Mouse (Mus musculus): ENCODE results near the gene Clca3b. TPM values are rescaled to one million over a fixed set of nuclear protein-coding genes. Genes with fewer than 3 reads are reported as not detected.
A peak's percentile ranks its signal among the peaks of the same experiment; 100 is the strongest.
"Not testable (repeated sequence)": the region's sequence is repeated elsewhere in the genome, so short reads cannot be mapped to it uniquely, and the experiment has no call there.

Clca3b gene
- total RNA-seq (2021) = not detected
- long read RNA-seq, experiment 1 = 0 reads
- long read RNA-seq, experiment 2 = 0 reads

DNA sequence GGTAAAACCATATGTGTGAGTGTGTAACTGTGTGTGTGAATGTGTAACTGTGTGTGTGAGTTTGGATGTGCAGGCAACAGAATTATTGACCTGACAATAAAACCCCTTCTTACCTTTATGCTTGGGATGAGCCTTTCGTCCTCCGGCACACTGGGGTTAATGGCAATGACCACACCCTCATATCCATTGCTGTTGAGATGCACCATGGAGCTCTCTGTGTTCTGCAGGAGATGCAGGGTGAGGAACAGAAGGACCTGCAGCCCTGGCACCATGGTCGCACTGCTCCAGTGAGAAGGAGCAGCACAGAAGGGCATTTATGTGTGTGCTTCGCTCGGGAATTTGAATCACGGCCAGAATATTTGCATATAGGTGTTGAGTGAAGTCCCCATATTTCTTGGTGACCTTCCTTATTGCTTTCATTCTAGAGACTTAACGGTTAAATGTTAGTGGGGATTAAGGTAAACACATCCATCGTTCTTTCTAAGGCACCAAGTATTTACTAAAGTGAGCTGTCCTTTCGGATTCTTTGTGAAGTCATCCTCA, at the start of gene Clca3b:
Clca3b (minus strand) TSS at position 344 of the 543 bp plus-strand sequence.
- DNase-seq; intact Hi-C loops (cut with DNase I): not testable (repeated sequence)

DNA sequence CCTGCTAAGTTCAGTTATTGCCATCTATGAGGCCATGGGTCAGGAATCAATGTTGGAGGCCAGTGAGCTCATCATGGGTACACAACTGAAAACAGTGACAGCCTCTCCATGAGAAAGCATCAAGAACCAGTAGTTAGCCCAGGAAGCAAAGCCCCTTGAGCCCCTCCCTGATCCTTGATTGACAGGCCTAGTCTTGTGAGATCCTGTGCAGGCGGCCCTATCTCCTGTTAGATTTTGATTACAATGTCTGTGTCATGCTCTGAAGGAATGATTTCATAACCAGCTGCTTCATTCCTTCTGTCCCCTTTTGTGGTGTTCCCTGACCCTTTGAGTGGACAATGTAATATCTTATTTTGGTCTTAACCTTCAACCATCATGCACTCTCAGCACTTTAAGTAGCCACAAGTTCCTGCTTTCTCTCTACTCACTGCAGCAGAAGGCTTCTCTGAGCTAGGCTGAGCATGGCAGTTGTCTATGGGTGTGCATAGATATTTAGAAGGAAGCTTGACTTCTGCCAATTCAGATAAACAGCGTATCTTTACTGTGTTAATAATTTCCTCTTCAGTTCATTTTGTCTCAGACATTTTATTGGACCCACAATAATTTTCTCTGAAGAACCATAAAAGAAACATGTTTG, 48.0 kb upstream of the Clca3b start:
- intact Hi-C loops (cut with DNase I) = no loop called here

DNA sequence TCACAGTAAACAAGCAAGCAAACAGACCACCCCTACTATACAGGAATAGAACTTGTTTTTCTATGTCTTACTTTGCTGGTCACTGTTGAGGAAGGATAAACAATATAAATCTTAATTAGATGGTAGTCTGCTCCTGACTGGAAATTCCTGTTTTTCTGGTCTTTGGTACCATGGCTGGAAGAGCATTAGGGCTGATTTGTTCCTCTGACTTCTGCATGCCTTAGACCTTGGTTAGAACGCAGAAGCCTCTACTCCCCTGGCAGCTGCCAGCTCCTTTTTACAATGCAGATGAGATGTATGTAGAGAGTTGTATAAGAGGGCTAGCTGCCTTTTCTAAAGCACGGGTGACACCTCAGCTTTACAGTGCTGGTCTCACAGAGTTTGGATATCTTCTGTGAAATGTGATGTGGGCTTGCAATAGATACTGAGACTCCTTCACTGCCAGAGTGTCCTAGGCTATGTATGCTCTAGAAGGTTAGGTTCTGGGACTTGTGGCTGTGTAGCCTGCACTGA, 41.1 kb upstream of the Clca3b start:
- no peak for DNase-seq
- intact Hi-C loops (cut with DNase I) = no loop called here

More for the DNA sequence above, 48.0 kb upstream of the Clca3b start:
- no peak for DNase-seq

DNA sequence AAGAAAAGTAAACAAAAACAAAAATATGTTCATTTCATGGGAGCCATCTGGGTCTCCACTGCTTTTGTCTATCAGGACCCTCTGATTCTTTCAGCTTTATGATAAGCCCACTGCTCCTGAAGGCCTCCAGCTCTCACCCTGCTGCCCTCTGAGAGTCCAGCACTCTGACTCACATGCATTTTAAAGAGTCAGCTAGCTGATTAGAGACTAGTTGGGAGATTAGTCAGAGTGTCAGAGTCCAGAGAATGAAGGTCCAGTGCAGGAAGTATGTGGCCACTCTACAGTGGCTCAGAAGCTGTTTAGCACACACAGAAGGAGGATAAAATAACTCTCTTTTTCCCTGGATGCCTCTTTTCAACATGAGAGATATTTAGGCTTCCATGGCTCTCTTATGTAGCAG, 37.8 kb upstream of the Clca3b start:
- no peak for DNase-seq
- intact Hi-C loops (cut with DNase I) = no loop called here

DNA sequence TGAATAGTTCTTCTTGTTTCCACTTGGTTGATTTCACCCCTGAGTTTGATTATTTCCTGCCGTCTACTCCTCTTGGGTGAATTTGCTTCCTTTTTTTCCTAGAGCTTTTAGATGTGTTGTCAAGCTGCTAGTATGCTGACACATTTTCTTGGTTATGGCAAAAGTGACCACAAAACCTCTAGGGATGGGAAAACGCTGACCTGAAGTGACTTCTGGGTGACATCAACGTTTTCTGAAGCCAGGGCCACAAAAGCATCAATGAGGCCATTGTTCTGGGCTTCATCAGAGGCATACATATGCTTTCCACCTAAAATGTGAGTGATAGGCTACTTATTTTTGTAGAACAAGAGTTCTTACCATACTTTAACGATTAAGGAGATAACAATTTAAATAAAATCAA, 22.9 kb upstream of the Clca3b start:
- intact Hi-C loops (cut with DNase I); DNase-seq: not testable (repeated sequence)

DNA sequence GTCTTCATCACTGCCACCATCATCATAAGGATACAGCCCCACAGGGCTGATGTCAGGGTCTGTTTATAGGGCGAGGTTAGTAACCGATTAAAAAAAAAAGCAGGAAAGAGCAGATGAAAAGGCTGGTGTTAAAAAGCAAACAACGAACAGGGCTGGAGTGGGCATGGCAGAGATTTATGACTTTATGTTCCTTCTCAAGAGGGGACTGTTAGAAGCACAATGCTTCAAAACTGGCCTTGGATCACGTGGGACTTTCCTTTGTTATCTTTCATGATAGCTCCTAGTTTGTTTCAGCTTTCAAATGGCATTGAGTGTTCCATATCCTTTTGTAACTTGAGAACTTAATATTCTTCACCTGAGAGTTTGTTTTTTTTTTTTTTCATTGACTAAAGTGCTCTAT, 427 bp upstream of the Clca3b start:
- no peak for DNase-seq
- intact Hi-C loops (cut with DNase I) = no loop called here

DNA sequence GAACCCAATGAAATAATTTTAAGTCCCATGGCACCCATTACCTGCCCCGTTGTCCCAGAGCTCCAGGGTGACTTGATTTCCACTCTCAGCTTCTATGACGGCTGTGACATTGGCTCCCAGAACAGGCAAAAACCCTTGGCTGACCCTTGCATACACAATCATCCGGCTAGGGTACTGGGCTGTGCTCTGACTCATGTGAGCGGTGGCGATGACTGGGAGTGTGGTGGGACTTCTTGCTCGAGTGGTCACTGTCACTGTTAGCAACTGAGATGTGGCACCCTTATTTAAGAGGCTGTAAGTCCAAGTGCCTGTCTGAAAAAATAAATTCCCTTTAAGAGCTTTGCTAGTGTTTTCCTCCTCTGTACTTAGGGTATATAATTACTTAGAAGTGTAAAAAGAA, 21.9 kb downstream of the Clca3b start:
- DNase-seq = no peak
- intact Hi-C loops (cut with DNase I) = loop anchor here (10.0 kb wide), 2 partner anchors 198 to 308 kb away; no protein-coding TSS in a partner anchor

DNA sequence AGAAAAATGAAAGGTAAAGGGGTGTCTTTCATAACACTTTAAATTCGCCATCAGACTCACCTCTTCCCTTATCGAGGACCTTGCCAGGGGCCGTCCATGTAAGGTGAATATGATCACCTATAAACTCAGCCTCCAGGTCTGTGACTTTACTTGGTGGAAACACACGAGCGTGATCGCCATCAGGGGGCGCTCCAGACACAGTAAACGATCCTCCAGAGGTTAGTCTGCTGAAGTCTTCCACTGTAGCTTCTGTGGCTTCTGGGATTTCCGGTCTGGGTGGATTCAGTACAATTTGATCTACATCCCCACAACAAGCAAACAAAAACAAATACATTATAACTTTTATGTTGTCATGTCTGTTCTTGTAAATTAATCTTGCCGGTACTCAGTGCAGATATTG, 24.0 kb downstream of the Clca3b start:
- intact Hi-C loops (cut with DNase I) = loop anchor here (10.0 kb wide), 2 partner anchors 200 to 310 kb away; no protein-coding TSS in a partner anchor
- DNase-seq = peak; percentile 58 to 67

DNA sequence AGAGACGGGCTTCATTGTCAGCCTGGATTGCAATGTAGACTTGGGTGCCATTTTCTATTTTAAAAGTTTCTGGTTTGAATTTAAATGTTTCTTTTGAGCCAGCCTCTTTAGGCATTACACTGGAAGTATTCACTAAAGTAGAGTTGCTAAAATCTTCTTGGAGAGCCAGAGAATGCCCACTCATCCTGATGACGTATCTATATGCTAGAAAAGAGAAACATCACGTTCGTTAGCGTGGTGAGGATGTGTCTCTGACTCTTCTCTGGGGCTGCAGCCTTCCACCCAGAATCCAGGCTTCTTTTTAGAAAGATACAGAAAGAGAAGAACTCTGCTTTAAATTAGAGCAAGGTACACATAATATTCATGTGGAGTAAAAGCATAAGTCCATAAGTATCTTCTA, 25.8 kb downstream of the Clca3b start:
- intact Hi-C loops (cut with DNase I) = loop anchor here (10.0 kb wide), 2 partner anchors 201 to 311 kb away; no protein-coding TSS in a partner anchor
- no peak for DNase-seq

DNA sequence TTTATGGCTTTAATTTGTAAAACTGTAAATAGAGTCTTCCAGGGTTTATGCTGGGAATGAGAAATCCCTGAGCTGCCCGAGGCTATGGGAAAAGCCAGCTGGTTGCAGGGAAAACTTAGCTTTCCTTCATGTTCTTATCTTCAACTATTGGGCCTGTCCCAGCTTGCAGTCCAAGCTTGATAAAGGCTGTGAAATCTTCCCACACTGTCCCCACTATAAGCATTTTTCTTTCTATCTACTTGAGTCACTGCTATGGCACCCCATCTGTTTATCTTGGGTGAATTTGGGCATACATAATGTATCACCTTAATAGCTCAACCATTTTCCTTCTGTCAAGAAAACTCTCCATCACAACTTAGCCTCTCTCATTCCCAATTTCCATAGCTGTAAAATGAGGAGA, 28.5 kb downstream of the Clca3b start:
- intact Hi-C loops (cut with DNase I) = loop anchor here (10.0 kb wide), 2 partner anchors 204 to 314 kb away; no protein-coding TSS in a partner anchor

DNA sequence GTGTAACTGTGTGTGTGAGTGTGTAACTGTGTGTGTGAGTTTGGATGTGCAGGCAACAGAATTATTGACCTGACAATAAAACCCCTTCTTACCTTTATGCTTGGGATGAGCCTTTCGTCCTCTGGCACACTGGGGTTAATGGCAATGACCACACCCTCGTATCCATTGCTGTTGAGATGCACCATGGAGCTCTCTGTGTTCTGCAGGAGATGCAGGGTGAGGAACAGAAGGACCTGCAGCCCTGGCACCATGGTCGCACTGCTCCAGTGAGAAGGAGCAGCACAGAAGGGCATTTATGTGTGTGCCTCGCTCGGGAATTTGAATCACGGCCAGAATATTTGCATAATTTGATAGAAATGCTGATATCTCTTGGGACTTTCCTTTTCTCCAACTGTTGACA, 29.9 kb downstream of the Clca3b start, which contains the start of gene Clca3a2:
Clca3a2 (minus strand) TSS at position 276 of the 400 bp plus-strand sequence.
- DNase-seq; intact Hi-C loops (cut with DNase I): not testable (repeated sequence)

More for the DNA sequence above, 28.5 kb downstream of the Clca3b start:
- DNase-seq = no peak

DNA sequence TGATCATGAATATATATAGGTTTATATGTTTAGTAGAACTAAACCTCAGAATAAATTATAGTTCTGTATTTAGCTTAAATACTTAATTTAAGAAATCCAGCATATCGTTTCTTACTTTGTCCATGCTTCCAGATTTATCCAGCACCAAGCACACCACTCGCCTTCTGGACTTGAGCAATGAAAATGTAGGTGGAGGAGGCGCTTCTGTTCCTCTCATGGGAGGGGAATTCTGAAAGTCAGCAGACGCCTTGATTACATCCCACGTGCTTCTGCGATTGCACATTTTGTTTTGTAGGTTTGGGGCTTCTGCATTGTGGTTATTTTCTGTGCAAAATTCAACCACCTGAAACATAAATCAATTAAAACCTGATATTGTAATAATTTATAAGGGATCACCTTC, 35.8 kb downstream of the Clca3b start:
- intact Hi-C loops (cut with DNase I); DNase-seq: not testable (repeated sequence)

DNA sequence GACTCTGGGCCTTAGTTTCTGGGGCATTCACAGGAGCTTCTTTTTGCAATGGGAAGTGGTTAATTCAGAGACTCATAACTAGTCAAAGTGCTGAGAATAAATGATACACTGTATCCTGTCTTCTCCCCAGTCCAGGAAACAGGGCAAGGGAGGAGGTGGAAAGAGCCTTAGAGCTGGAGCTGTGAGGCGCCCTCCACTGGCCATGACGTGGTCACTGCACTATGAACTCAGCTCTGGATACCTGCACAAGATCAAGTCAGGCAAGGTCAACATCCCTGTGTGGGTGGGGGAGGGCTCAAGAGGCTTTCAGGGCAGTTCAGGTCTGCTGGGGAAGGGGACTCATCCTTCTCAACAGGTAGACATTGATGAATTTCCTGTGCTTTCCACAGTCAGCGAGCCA, 37.3 kb downstream of the Clca3b start:
- intact Hi-C loops (cut with DNase I) = no loop called here
- DNase-seq = no peak

DNA sequence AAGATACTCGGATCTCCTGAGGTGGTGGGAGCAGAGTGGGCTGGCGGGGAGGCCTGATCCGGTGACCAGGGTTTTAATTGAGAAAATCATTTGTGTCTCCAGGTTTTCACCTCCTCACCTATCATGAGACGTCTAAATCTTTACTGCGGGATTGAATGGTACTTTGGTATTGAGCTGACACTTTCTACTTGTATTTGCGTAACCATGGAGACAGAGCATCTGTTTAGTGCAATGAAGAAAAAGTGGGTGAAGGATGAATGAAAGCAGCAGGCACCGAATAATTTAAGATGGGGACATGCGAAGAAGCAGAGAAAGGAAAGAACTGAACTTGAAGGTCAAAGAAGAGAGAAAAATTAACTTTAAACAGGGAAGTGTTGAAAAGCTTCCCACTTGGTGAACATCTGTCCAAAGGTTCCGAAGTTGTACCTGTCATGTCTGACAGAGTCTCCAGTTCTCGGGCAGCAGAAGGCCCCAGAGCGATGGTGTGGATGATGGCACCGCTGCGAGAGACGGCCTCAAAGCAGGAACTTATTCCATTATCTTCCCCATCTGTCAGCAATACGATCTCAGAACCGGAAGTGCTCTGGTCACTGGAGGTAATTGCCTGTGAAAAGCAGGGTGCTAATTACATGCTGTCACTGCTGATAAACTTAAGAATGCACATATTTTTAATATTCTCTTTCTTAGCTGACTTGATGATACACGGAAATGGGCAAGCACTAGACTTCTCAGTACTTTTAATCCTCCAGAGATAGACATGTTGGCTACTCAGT, 40.8 kb downstream of the Clca3b start:
- intact Hi-C loops (cut with DNase I); DNase-seq: not testable (repeated sequence)

DNA sequence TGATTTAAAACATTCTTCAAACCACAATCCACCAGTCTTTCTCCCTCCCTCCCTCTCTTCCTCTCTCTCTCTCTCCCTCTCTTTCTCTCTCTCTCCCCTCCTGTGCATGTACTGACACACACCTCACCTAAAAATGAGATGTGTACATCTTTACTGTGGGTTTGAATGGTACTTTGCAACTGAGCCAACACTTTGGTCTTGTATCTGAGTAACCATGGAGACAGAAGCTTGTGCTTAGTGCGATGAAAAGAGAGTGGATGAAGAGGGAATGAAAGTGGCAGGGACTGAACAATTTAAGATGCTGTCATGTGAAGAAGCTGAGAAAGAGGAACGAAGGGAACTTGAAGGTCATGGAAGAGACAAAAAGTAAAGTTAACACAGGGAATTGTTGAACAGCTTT, 42.5 kb downstream of the Clca3b start:
- DNase-seq; intact Hi-C loops (cut with DNase I): not testable (repeated sequence)

DNA sequence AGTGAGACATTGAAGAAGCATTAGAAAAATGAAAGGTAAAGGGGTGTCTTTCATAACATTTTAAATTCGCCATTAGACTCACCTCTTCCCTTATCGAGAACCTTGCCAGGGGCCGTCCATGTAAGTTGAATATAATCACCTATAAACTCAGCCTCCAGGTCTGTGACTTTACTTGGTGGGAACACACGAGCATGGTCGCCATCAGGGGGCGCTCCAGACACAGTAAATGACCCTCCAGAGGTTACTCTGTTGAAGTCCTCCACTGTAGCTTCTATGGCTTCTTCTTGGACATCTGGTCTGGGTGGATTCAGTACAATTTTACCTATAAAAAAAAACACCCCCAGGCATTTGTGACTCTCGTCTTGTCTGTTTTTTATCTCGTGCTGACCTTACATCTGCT, 47.3 kb downstream of the Clca3b start:
- intact Hi-C loops (cut with DNase I) = no loop called here
- DNase-seq = no peak

DNA sequence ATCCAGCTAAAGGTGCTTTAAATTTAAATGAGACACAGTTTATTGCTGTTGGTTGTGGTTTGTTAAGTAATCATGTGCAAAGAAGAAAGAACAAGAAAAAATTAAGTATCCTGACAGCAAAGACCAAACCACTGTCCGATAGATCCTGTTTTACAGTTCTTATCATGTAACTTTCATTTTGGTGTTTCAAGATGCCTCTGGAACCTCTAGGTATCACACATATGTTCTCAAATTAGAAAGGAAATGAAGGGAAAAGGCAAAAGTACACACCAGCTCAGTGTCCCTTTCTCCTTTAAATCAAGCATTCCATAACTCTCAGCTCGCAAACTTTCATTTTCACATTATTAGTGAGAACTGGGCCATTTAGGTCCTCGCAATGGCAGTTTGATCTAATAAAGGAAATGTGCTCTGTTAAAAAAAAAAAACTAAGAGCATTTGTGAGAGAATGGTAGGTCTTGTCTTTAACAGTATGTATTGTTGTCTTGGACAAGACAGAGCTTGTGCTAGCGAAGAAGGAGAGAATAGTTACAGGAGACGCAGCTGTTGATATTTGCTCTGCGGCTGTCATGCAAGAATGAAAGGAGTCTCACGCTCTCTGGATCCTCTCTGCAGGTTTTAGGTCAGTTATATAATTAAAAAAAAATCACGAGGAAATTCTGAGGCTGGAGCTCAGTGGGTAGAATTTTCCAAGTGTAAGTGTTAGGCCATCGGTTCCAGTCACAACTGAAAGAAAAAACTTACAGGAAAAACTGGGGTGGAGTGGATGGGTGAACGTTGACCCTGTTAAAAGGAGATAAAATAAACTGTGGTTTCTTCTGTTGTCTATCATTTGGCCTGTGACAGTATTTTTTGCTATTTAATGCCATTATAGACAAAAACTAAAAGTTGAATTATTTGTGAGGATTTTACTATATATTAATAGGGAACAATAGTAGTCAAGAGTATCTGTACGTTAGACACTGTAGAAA, 63.7 kb downstream of the Clca3b start:
- intact Hi-C loops (cut with DNase I) = no loop called here
- no peak for DNase-seq

Data from gastrocnemius, postnatal 36 days (tissue).